Mouse (Mus musculus): ENCODE results near the gene Cpn2. TPM values are rescaled to one million over a fixed set of nuclear protein-coding genes. Genes with fewer than 3 reads are reported as not detected.

Gene Cpn2
- polyA plus RNA-seq, 1 experiment from 2014 or later = 0.26 TPM

- H3K27ac ChIP-seq (ENCODE audit: low read length) = no peak overlapping the region
- no peaks in the 10 kb centered on the region for H3K9me3 ChIP-seq (replicated peaks; ENCODE audit: control insufficient read depth, low read length)
- H3K4me3 ChIP-seq (replicated peaks; ENCODE audit: low read length) = no peak overlapping the region
- H3K9ac ChIP-seq (ENCODE audit: low read length) = no peak overlapping the region
- no peaks in the 10 kb centered on the region for H3K27me3 ChIP-seq (ENCODE audit: control insufficient read depth, insufficient read depth, low read length)
- H3K4me1 ChIP-seq (ENCODE audit: control insufficient read depth, insufficient read depth, low read length) = no peaks in the 10 kb centered on the region
- H3K36me3 ChIP-seq (ENCODE audit: control insufficient read depth, insufficient read depth, low read length) = no peaks in the 10 kb centered on the region
- WGBS = 82% methylated on average over 7 of the region's 7 CpGs
- ATAC-seq (ENCODE audit: insufficient read depth, low FRiP score) = no peak
- H3K4me2 ChIP-seq (ENCODE audit: low read depth, low read length) = no peak overlapping the region
These were observed 8.9 kb downstream of the Cpn2 start for GRCm38 (mm10) chr16:30258441-30258840.

GRCm38 (mm10) chr16:30257718-30258117, 9.6 kb downstream of the Cpn2 start:
- ATAC-seq (ENCODE audit: insufficient read depth, low FRiP score) = no peak
- no peak overlapping the region for H3K4me2 ChIP-seq (ENCODE audit: low read depth, low read length)
- WGBS = 67% methylated on average over 9 of the region's 9 CpGs

GRCm38 (mm10) chr16:30255061-30255460, 12.2 kb downstream of the Cpn2 start:
- no peak overlapping the region for H3K9ac ChIP-seq (ENCODE audit: low read length)
- no peak overlapping the region for H3K27ac ChIP-seq (ENCODE audit: low read length)
- no peaks in the 10 kb centered on the region for H3K27me3 ChIP-seq (ENCODE audit: control insufficient read depth, insufficient read depth, low read length)
- H3K4me2 ChIP-seq (ENCODE audit: low read depth, low read length) = no peak overlapping the region
- no peak overlapping the region for H3K4me3 ChIP-seq (replicated peaks; ENCODE audit: low read length)
- no peak for ATAC-seq (ENCODE audit: insufficient read depth, low FRiP score)
- 57% methylated on average over 7 of the region's 7 CpGs for WGBS
- peaks cover 4% of the 10 kb centered on the region; the same call in 1 of the 2 replicates for H3K4me1 ChIP-seq (ENCODE audit: control insufficient read depth, insufficient read depth, low read length)
- H3K9me3 ChIP-seq (replicated peaks; ENCODE audit: control insufficient read depth, low read length) = no peaks in the 10 kb centered on the region
- no peaks in the 10 kb centered on the region for H3K36me3 ChIP-seq (ENCODE audit: control insufficient read depth, insufficient read depth, low read length)

More at GRCm38 (mm10) chr16:30257718-30258117, 9.6 kb downstream of the Cpn2 start:
- Histone ChIP-seq H3K9me3 (replicated peaks; ENCODE audit: control insufficient read depth, low read length) (no peaks in the 10 kb centered on the region), H3K27ac (ENCODE audit: low read length) (no peak overlapping the region), H3K27me3 (ENCODE audit: control insufficient read depth, insufficient read depth, low read length) (no peaks in the 10 kb centered on the region), H3K9ac (ENCODE audit: low read length) (no peak overlapping the region), H3K4me3 (replicated peaks; ENCODE audit: low read length) (no peak overlapping the region), H3K4me1 (ENCODE audit: control insufficient read depth, insufficient read depth, low read length) (no peaks in the 10 kb centered on the region), H3K36me3 (ENCODE audit: control insufficient read depth, insufficient read depth, low read length) (no peaks in the 10 kb centered on the region)

DNA sequence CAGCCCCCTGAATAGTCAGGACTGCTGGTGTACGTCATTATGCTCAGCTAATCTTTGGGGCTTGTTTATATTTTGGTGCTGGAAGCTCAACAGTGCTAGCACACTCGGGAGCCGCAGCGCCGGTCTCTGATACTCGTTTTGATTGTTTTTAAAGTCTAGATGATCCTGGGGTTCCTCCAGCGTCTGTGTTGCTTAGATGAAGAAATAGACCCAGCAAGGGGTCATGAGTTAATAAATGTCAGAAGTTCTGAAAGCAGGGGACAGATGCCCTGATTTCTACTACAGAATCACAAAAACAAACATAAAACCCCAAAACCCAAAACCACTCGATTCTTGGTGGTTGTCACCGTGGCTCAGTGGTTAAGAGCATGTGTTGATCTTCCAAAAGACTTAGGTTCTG, 13.4 kb downstream of the Cpn2 start:
- Histone ChIP-seq H3K9me3 (replicated peaks; ENCODE audit: control insufficient read depth, low read length) (no peaks in the 10 kb centered on the region), H3K36me3 (ENCODE audit: control insufficient read depth, insufficient read depth, low read length) (no peaks in the 10 kb centered on the region)
- WGBS = 57% methylated on average over 9 of the region's 9 CpGs

DNA sequence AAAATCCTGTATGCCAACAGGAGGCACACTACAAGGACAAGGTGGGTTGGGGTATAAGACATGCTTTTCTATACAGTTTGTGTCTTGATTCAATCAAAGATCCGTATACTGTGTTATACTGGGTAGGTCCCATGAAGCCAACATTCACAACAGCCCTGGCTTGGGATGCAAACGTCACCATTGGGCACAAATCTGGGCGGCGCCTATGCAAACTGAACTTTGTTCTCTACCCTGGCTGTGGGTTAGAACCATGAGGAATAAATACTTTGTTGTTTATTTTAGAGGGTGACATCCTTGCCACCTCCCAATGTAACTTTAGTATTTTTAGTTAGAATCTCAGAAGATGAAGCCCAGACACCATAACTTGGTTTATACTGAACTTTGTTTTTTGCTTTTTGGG, 13.9 kb downstream of the Cpn2 start:
- H3K9ac ChIP-seq (ENCODE audit: low read length) = no peak overlapping the region
- no peak overlapping the region for H3K4me3 ChIP-seq (replicated peaks; ENCODE audit: low read length)
- no peak overlapping the region for H3K27ac ChIP-seq (ENCODE audit: low read length)
- peaks cover 4% of the 10 kb centered on the region; the same call in 1 of the 2 replicates for H3K4me1 ChIP-seq (ENCODE audit: control insufficient read depth, insufficient read depth, low read length)
- H3K36me3 ChIP-seq (ENCODE audit: control insufficient read depth, insufficient read depth, low read length) = no peaks in the 10 kb centered on the region
- H3K27me3 ChIP-seq (ENCODE audit: control insufficient read depth, insufficient read depth, low read length) = no peaks in the 10 kb centered on the region
- H3K4me2 ChIP-seq (ENCODE audit: low read depth, low read length) = no peak overlapping the region
- ATAC-seq (ENCODE audit: insufficient read depth, low FRiP score) = no peak; the same call in 1 of the 2 replicates
- no peaks in the 10 kb centered on the region for H3K9me3 ChIP-seq (replicated peaks; ENCODE audit: control insufficient read depth, low read length)
- WGBS = 77% methylated on average over 4 of the region's 4 CpGs

More for the DNA sequence above, 13.4 kb downstream of the Cpn2 start:
- H3K27me3 ChIP-seq (ENCODE audit: control insufficient read depth, insufficient read depth, low read length) = no peaks in the 10 kb centered on the region
- no peak overlapping the region for H3K4me3 ChIP-seq (replicated peaks; ENCODE audit: low read length)
- no peak overlapping the region for H3K4me2 ChIP-seq (ENCODE audit: low read depth, low read length)
- peaks cover 4% of the 10 kb centered on the region; the same call in 1 of the 2 replicates for H3K4me1 ChIP-seq (ENCODE audit: control insufficient read depth, insufficient read depth, low read length)
- ATAC-seq (ENCODE audit: insufficient read depth, low FRiP score) = no peak
- no peak overlapping the region for H3K27ac ChIP-seq (ENCODE audit: low read length)
- no peak overlapping the region for H3K9ac ChIP-seq (ENCODE audit: low read length)

- Histone ChIP-seq H3K4me3 (replicated peaks; ENCODE audit: low read length) (peak overlapping the region; percentile 28), H3K36me3 (ENCODE audit: control insufficient read depth, insufficient read depth, low read length) (no peaks in the 10 kb centered on the region), H3K4me2 (ENCODE audit: low read depth, low read length) (peak overlapping the region; percentile 51), H3K27ac (ENCODE audit: low read length) (no peak overlapping the region), H3K9me3 (replicated peaks; ENCODE audit: control insufficient read depth, low read length) (no peaks in the 10 kb centered on the region), H3K4me1 (ENCODE audit: control insufficient read depth, insufficient read depth, low read length) (peaks cover 4% of the 10 kb centered on the region; the same call in 1 of the 2 replicates), H3K27me3 (ENCODE audit: control insufficient read depth, insufficient read depth, low read length) (no peaks in the 10 kb centered on the region), H3K9ac (ENCODE audit: low read length) (peak overlapping the region; percentile 47; the same call in 1 of the 2 replicates)
- peak; percentile 81 for ATAC-seq (ENCODE audit: insufficient read depth, low FRiP score)
- 1% methylated on average over 21 of the region's 21 CpGs for WGBS
These were observed 15.3 kb downstream of the Cpn2 start for GRCm38 (mm10) chr16:30252003-30252418.

DNA sequence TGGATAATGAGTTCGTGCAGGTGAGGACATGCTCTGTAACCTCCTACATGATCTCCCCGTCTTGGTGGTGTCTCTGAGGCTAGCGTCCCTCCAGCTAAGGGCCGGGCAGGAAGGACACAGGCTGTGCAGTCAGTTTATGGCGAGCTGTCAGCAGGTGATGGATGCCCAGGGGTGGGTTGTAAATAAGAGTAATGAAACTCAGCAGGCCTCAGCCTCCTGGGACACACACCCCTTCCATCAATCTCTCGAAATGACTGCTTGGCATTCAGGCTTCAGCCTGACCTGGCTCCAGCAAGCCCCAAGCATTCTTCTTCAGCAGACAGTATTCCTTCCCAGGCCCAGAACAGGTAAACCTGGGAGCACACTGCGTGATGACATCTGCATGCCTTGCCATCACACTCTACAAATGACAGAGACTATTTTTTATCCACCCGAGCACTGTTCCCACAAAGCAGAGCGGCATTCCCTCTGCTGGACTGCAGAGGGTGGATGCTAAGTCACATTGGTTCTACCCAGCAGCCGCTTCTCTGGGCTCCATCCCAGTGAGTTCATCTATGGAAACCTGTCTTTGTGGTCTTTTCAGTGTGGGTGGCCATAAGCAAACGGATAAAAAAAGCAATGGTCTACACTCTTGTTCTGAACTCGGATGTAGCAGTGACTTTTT, 23.1 kb downstream of the Cpn2 start:
- H3K4me1 ChIP-seq (ENCODE audit: control insufficient read depth, insufficient read depth, low read length) = peaks cover 14% of the 10 kb centered on the region; the same call in 1 of the 2 replicates
- no peak overlapping the region for H3K9ac ChIP-seq (ENCODE audit: low read length)
- no peak overlapping the region for H3K4me2 ChIP-seq (ENCODE audit: low read depth, low read length)
- ATAC-seq (ENCODE audit: insufficient read depth, low FRiP score) = no peak
- H3K27ac ChIP-seq (ENCODE audit: low read length) = no peak overlapping the region
- no peak overlapping the region for H3K4me3 ChIP-seq (replicated peaks; ENCODE audit: low read length)
- H3K36me3 ChIP-seq (ENCODE audit: control insufficient read depth, insufficient read depth, low read length) = no peaks in the 10 kb centered on the region
- no peaks in the 10 kb centered on the region for H3K27me3 ChIP-seq (ENCODE audit: control insufficient read depth, insufficient read depth, low read length)
- 36% methylated on average over 12 of the region's 12 CpGs for WGBS
- H3K9me3 ChIP-seq (replicated peaks; ENCODE audit: control insufficient read depth, low read length) = peaks cover 3% of the 10 kb centered on the region; the same call in 1 of the 2 replicates

DNA sequence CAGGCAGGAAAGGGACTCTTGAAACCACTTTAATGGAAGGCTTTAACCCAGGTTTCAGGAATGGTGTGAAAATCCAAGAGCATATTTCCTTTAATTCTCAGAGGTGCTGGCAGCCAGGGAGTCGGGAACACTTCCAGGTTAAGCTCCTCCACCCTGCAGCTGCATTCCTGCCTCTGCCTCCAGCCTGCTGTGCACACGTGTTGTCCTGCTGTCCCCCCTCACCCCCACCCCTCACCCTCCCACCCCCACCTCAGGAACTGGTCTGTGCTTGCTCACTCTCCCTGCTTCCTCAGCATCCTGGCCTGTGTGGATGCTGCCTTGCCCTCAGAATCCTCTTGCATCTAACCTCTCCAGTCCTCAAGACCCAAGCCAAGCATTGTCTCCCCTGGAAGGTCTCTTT, 25.7 kb downstream of the Cpn2 start:
- Histone ChIP-seq H3K4me3 (replicated peaks; ENCODE audit: low read length) (no peak overlapping the region), H3K36me3 (ENCODE audit: control insufficient read depth, insufficient read depth, low read length) (no peaks in the 10 kb centered on the region), H3K4me2 (ENCODE audit: low read depth, low read length) (no peak overlapping the region), H3K9ac (ENCODE audit: low read length) (no peak overlapping the region), H3K4me1 (ENCODE audit: control insufficient read depth, insufficient read depth, low read length) (peaks cover 14% of the 10 kb centered on the region; the same call in 1 of the 2 replicates), H3K9me3 (replicated peaks; ENCODE audit: control insufficient read depth, low read length) (peaks cover 3% of the 10 kb centered on the region; the same call in 1 of the 2 replicates), H3K27me3 (ENCODE audit: control insufficient read depth, insufficient read depth, low read length) (no peaks in the 10 kb centered on the region), H3K27ac (ENCODE audit: low read length) (no peak overlapping the region; the same call in 1 of the 2 replicates)
- WGBS = 24% methylated on average over 2 of the region's 2 CpGs
- ATAC-seq (ENCODE audit: insufficient read depth, low FRiP score) = 0 out of 2 replicates have a peak, but pooled peaks have one; percentile 51

- no peaks in the 10 kb centered on the region for H3K36me3 ChIP-seq (ENCODE audit: control insufficient read depth, insufficient read depth, low read length)
- H3K4me3 ChIP-seq (replicated peaks; ENCODE audit: low read length) = no peak overlapping the region
- H3K9me3 ChIP-seq (replicated peaks; ENCODE audit: control insufficient read depth, low read length) = peaks cover 3% of the 10 kb centered on the region; the same call in 1 of the 2 replicates
- no peak overlapping the region for H3K9ac ChIP-seq (ENCODE audit: low read length)
- no peak for ATAC-seq (ENCODE audit: insufficient read depth, low FRiP score)
- H3K4me2 ChIP-seq (ENCODE audit: low read depth, low read length) = no peak overlapping the region
- peaks cover 26% of the 10 kb centered on the region for H3K4me1 ChIP-seq (ENCODE audit: control insufficient read depth, insufficient read depth, low read length)
- no peak overlapping the region for H3K27ac ChIP-seq (ENCODE audit: low read length)
- no peaks in the 10 kb centered on the region for H3K27me3 ChIP-seq (ENCODE audit: control insufficient read depth, insufficient read depth, low read length)
- 44% methylated on average over 6 of the region's 6 CpGs for WGBS
These were observed 28.5 kb downstream of the Cpn2 start for GRCm38 (mm10) chr16:30238791-30239190.
